Mouse (Mus musculus) MEL (cell line): Measurements from ENCODE around the gene Got1. TPM values are rescaled to one million over a fixed set of nuclear protein-coding genes. Genes with fewer than 3 reads are reported as not detected.

Experiments used
- DNase-seq: peaks from one replicate; pipeline ENCODE4 v3.0.0; 2011; ENCODE audit warnings: low read depth, low spot score
- H3K27ac ChIP-seq: 2 replicates; pipeline ENCODE4 v1.5.1; 2012; ENCODE audit warnings: low read depth, mild to moderate bottlenecking, control low read depth, low read length, moderate library complexity; ENCODE audit not compliant: control insufficient read depth
- H3K27me3 ChIP-seq, 2 experiments: fragments of 150-350 bp in 1 of 2; sonication (generic) in 1 of 2; 2 replicates each; pipeline ENCODE4 v1.6.1; 2012; ENCODE audit warnings: low read length in 2 of 2, mild to moderate bottlenecking in 2 of 2, improper control_type of control experiment in 1 of 2, moderate library complexity in 1 of 2; ENCODE audit not compliant: insufficient read depth in 2 of 2, control insufficient read depth in 1 of 2
- H3K36me3 ChIP-seq, 2 experiments: 2 replicates each; pipeline ENCODE4 v1.6.1; 2012 to 2014; ENCODE audit warnings: low read length in 2 of 2, improper control_type of control experiment in 1 of 2, inconsistent platforms in 1 of 2, mild to moderate bottlenecking in 1 of 2; ENCODE audit not compliant: insufficient read depth in 2 of 2, control insufficient read depth in 1 of 2
- H3K4me1 ChIP-seq, 2 experiments: fragments of 150-350 bp in 1 of 2; sonication (generic) in 1 of 2; 2 replicates each; pipeline ENCODE4 v1.6.1; 2012; ENCODE audit warnings: low read length in 2 of 2, improper control_type of control experiment in 1 of 2, mild to moderate bottlenecking in 1 of 2; ENCODE audit not compliant: insufficient read depth in 2 of 2, control insufficient read depth in 1 of 2
- H3K4me3 ChIP-seq, 2 experiments: fragments of 150-350 bp in 1 of 2; sonication (generic) in 1 of 2; 2 replicates each; pipeline ENCODE4 v1.5.1; 2012; ENCODE audit warnings: low read depth in 2 of 2, low read length in 2 of 2, mild to moderate bottlenecking in 2 of 2, moderate library complexity in 2 of 2, control low read depth in 1 of 2, improper control_type of control experiment in 1 of 2; ENCODE audit not compliant: control insufficient read depth in 1 of 2, insufficient read depth in 1 of 2
- H3K79me2 ChIP-seq: 2 replicates; pipeline ENCODE4 v1.6.1; 2012; ENCODE audit warnings: mild to moderate bottlenecking, low read length, moderate library complexity; ENCODE audit not compliant: control insufficient read depth, poor library complexity, insufficient read depth
- H3K9ac ChIP-seq: 2 replicates; pipeline ENCODE4 v1.6.1; 2012; ENCODE audit warnings: low read depth, mild to moderate bottlenecking, control low read depth, low read length, moderate library complexity; ENCODE audit not compliant: control insufficient read depth, poor library complexity, severe bottlenecking
- H3K9me3 ChIP-seq: fragments of 150-350 bp; sonication (generic); replicated peaks from 2 replicates; pipeline ENCODE4 v1.6.1; 2012; ENCODE audit warnings: mild to moderate bottlenecking, low read length, improper control_type of control experiment, moderate library complexity; ENCODE audit not compliant: insufficient read depth
- CHD1 ChIP-seq: IDR thresholded peaks from 2 replicates; pipeline ENCODE4 v1.6.1; 2012; ENCODE audit warnings: low read depth, mild to moderate bottlenecking, inconsistent platforms, low read length, improper control_type of control experiment
- CTCF ChIP-seq, 3 experiments: IDR thresholded peaks in 2 of 3; conservative IDR thresholded peaks in 1 of 3; 2 replicates each; pipeline ENCODE4 v1.5.1; 2011 to 2012; ENCODE audit warnings: low read length in 3 of 3, low read depth in 2 of 3, mild to moderate bottlenecking in 2 of 3, improper control_type of control experiment in 1 of 3, inconsistent platforms in 1 of 3, mixed read lengths in 1 of 3, moderate library complexity in 1 of 3; ENCODE audit not compliant: control insufficient read depth in 1 of 3, insufficient read depth in 1 of 3, poor library complexity in 1 of 3, severe bottlenecking in 1 of 3
- E2F4 ChIP-seq: IDR thresholded peaks from 2 replicates; pipeline ENCODE4 v1.6.1; 2011; ENCODE audit warnings: low read depth, low read length, improper control_type of control experiment, borderline replicate concordance
- EP300 ChIP-seq, 2 experiments: IDR thresholded peaks; 2 replicates each; pipeline ENCODE4 v1.6.1; 2011; ENCODE audit warnings: improper control_type of control experiment in 2 of 2, low read length in 2 of 2, low read depth in 1 of 2, mild to moderate bottlenecking in 1 of 2
- ETS1 ChIP-seq: IDR thresholded peaks from 2 replicates; pipeline ENCODE4 v1.6.1; 2012; ENCODE audit warnings: low read depth, mild to moderate bottlenecking, inconsistent platforms, low read length, improper control_type of control experiment, moderate library complexity
- GABPA ChIP-seq: IDR thresholded peaks from 2 replicates; pipeline ENCODE4 v1.6.1; 2012; ENCODE audit warnings: low read depth, mild to moderate bottlenecking, inconsistent platforms, low read length, improper control_type of control experiment, moderate library complexity
- GATA1 ChIP-seq: IDR thresholded peaks from 2 replicates; pipeline ENCODE4 v1.6.1; 2011; ENCODE audit warnings: low read depth, low read length, improper control_type of control experiment
- KAT2A ChIP-seq: conservative IDR thresholded peaks from 2 replicates; pipeline ENCODE4 v1.6.1; 2012; ENCODE audit warnings: low read depth, low read length, improper control_type of control experiment, inconsistent platforms
- MAFK ChIP-seq: IDR thresholded peaks from 2 replicates; pipeline ENCODE4 v1.6.1; 2011; ENCODE audit warnings: low read depth, mild to moderate bottlenecking, low read length, improper control_type of control experiment, borderline replicate concordance
- MAX ChIP-seq: IDR thresholded peaks from 2 replicates; pipeline ENCODE4 v1.6.1; 2011; ENCODE audit warnings: low read length, improper control_type of control experiment
- MAZ ChIP-seq: IDR thresholded peaks from 2 replicates; pipeline ENCODE4 v1.6.1; 2012; ENCODE audit warnings: low read depth, mild to moderate bottlenecking, inconsistent platforms, low read length, improper control_type of control experiment
- MEF2A ChIP-seq: IDR thresholded peaks from 2 replicates; pipeline ENCODE4 v1.6.1; 2014; ENCODE audit warnings: low read depth, mild to moderate bottlenecking, inconsistent platforms, low read length, improper control_type of control experiment; ENCODE audit not compliant: poor library complexity, insufficient replicate concordance, severe bottlenecking; ENCODE audit errors: extremely low read depth
- MYC ChIP-seq: IDR thresholded peaks from 2 replicates; pipeline ENCODE4 v1.6.1; 2011; ENCODE audit warnings: low read depth, mild to moderate bottlenecking, low read length, improper control_type of control experiment, moderate library complexity
- NELFE ChIP-seq: IDR thresholded peaks from 2 replicates; pipeline ENCODE4 v1.6.1; 2011; ENCODE audit warnings: low read depth, low read length, improper control_type of control experiment
- NRF1 ChIP-seq: IDR thresholded peaks from 2 replicates; pipeline ENCODE4 v1.6.1; 2014; ENCODE audit warnings: low read depth, mild to moderate bottlenecking, inconsistent platforms, low read length, improper control_type of control experiment, moderate library complexity; ENCODE audit not compliant: poor library complexity, insufficient read depth, severe bottlenecking
- POLR2A ChIP-seq, 2 experiments: IDR thresholded peaks; 2 replicates each; pipeline ENCODE4 v1.6.1; 2011 to 2012; ENCODE audit warnings: low read length in 2 of 2, mild to moderate bottlenecking in 2 of 2, control low read depth in 1 of 2, improper control_type of control experiment in 1 of 2, low read depth in 1 of 2, moderate library complexity in 1 of 2; ENCODE audit not compliant: control insufficient read depth in 1 of 2, insufficient read depth in 1 of 2, poor library complexity in 1 of 2
- SMC3 ChIP-seq: IDR thresholded peaks from 2 replicates; pipeline ENCODE4 v1.6.1; 2011; ENCODE audit warnings: low read depth, low read length, improper control_type of control experiment
- TAL1 ChIP-seq: IDR thresholded peaks from 2 replicates; pipeline ENCODE4 v1.6.1; 2012; ENCODE audit warnings: mild to moderate bottlenecking, inconsistent platforms, low read length, moderate library complexity, mixed read lengths
- TCF12 ChIP-seq: IDR thresholded peaks from 2 replicates; pipeline ENCODE4 v1.6.1; 2014; ENCODE audit warnings: low read depth, mild to moderate bottlenecking, inconsistent platforms, low read length, improper control_type of control experiment, moderate library complexity
- UBTF ChIP-seq: IDR thresholded peaks from 2 replicates; pipeline ENCODE4 v1.6.1; 2012; ENCODE audit warnings: low read depth, mild to moderate bottlenecking, inconsistent platforms, low read length, improper control_type of control experiment, moderate library complexity, borderline replicate concordance; ENCODE audit not compliant: insufficient read depth
- USF1 ChIP-seq: IDR thresholded peaks from 2 replicates; pipeline ENCODE4 v1.6.1; 2014; ENCODE audit warnings: low read depth, mild to moderate bottlenecking, inconsistent platforms, low read length, improper control_type of control experiment, moderate library complexity
- USF2 ChIP-seq, 2 experiments: IDR thresholded peaks; 2 replicates each; pipeline ENCODE4 v1.6.1; 2011 to 2012; ENCODE audit warnings: improper control_type of control experiment in 2 of 2, low read length in 2 of 2, borderline replicate concordance in 1 of 2, inconsistent platforms in 1 of 2, low read depth in 1 of 2, mild to moderate bottlenecking in 1 of 2; ENCODE audit not compliant: insufficient read depth in 1 of 2
- ZMIZ1 ChIP-seq: IDR thresholded peaks from 2 replicates; pipeline ENCODE4 v1.6.1; 2012; ENCODE audit warnings: low read depth, mild to moderate bottlenecking, inconsistent platforms, low read length, improper control_type of control experiment, moderate library complexity
- ZNF384 ChIP-seq: IDR thresholded peaks from 2 replicates; pipeline ENCODE4 v1.6.1; 2012; ENCODE audit warnings: low read depth, mild to moderate bottlenecking, inconsistent platforms, low read length, improper control_type of control experiment
- polyA plus RNA-seq, 2 experiments: library from polyadenylated mRNA; stranded (reverse) in 1 of 2; unstranded in 1 of 2; fragments of >175 nt in 1 of 2; fragments of >200 nt in 1 of 2; gene quantifications; 2 replicates each; pipeline versions ENCODE4 v1.2.1 to v1.2.4; 2012; ENCODE audit warnings: low replicate concordance in 2 of 2, low read depth in 1 of 2; ENCODE audit not compliant: insufficient read length in 2 of 2, insufficient read depth in 1 of 2, missing spikeins in 1 of 2
- total RNA-seq: library from RNA; depleted of rRNA; stranded (reverse); fragments of 300-350 nt; gene quantifications from 2 replicates; pipeline ENCODE4 v1.2.3, GENCODE M21; 2012

The Got1 gene
- total and polyA plus RNA-seq, 3 experiments: 60.4 to 213 (median 106) TPM

- H3K27me3 ChIP-seq: no peaks in the 10 kb centered on the region
- H3K4me3 ChIP-seq: no peak overlapping the region
- TF ChIP-seq E2F4 (no peak), POLR2A (IDR thresholded peaks at IDR 0.05; ENCODE audit: control insufficient read depth in 1 of 2, insufficient read depth in 1 of 2, low read depth in 1 of 2, low read length in 2 of 2, poor library complexity in 1 of 2) (no peak), MAZ (no peak), UBTF (no peak), KAT2A (no peak), CHD1 (no peak), USF2 (IDR thresholded peaks at IDR 0.05; ENCODE audit: borderline replicate concordance in 1 of 2, insufficient read depth in 1 of 2, low read depth in 1 of 2, low read length in 2 of 2) (no peak), TCF12 (no peak), MYC (no peak), MEF2A (no peak), EP300 (IDR thresholded peaks at IDR 0.05; ENCODE audit: low read depth in 1 of 2, low read length in 2 of 2) (no peak), GABPA (no peak), CTCF (IDR thresholded peaks at IDR 0.05 in 2 of 3, conservative IDR thresholded peaks at IDR 0.05 in 1 of 3; ENCODE audit: control insufficient read depth in 1 of 3, insufficient read depth in 1 of 3, low read depth in 2 of 3, low read length in 3 of 3, poor library complexity in 1 of 3, severe bottlenecking in 1 of 3) (no peak), TAL1 (no peak), NELFE (no peak), ZNF384 (no peak)
- DNase-seq: no peak
- H3K9me3 ChIP-seq: no peaks in the 10 kb centered on the region
- no peaks in the 10 kb centered on the region for H3K4me1 ChIP-seq
- peaks cover 0 to 31% of the 10 kb centered on the region in 2 experiments; a peak in 2 of 4 replicates for H3K36me3 ChIP-seq
- peaks cover 9% of the 10 kb centered on the region; the same call in 1 of the 2 replicates for H3K79me2 ChIP-seq
- H3K9ac ChIP-seq: no peak overlapping the region
- no peak overlapping the region for H3K27ac ChIP-seq
Measured at GRCm38 (mm10) chr19:43511621-43512620, 12.5 kb downstream of the Got1 start.

- Histone ChIP-seq H3K79me2 (0 out of 2 replicates have a peak, but pooled peaks cover 1% of the 10 kb centered on the region), H3K4me3 (no peak overlapping the region), H3K27ac (no peak overlapping the region), H3K9me3 (no peaks in the 10 kb centered on the region), H3K27me3 (no peaks in the 10 kb centered on the region), H3K9ac (no peak overlapping the region), H3K4me1 (no peaks in the 10 kb centered on the region), H3K36me3 (peaks cover 0 to 36% of the 10 kb centered on the region in 2 experiments; a peak in 2 of 4 replicates)
- DNase-seq: no peak
- TF ChIP-seq SMC3 (no peak), E2F4 (no peak), EP300 (IDR thresholded peaks at IDR 0.05; ENCODE audit: low read depth in 1 of 2, low read length in 2 of 2) (no peak), MEF2A (no peak), USF2 (IDR thresholded peaks at IDR 0.05; ENCODE audit: borderline replicate concordance in 1 of 2, insufficient read depth in 1 of 2, low read depth in 1 of 2, low read length in 2 of 2) (no peak), POLR2A (IDR thresholded peaks at IDR 0.05; ENCODE audit: control insufficient read depth in 1 of 2, insufficient read depth in 1 of 2, low read depth in 1 of 2, low read length in 2 of 2, poor library complexity in 1 of 2) (no peak), KAT2A (no peak), NELFE (no peak), ZMIZ1 (no peak), CTCF (IDR thresholded peaks at IDR 0.05 in 2 of 3, conservative IDR thresholded peaks at IDR 0.05 in 1 of 3; ENCODE audit: control insufficient read depth in 1 of 3, insufficient read depth in 1 of 3, low read depth in 2 of 3, low read length in 3 of 3, poor library complexity in 1 of 3, severe bottlenecking in 1 of 3) (no peak), MAFK (no peak), USF1 (no peak), ETS1 (no peak), NRF1 (no peak), GATA1 (no peak), MAX (no peak), TCF12 (no peak)
Measured at GRCm38 (mm10) chr19:43510436-43511220, 13.8 kb downstream of the Got1 start.
